Mouse (Mus musculus): ENCODE data around the gene Slc39a10. TPM values are rescaled to one million over a fixed set of nuclear protein-coding genes. Genes with fewer than 3 reads are reported as not detected.

Slc39a10 gene
- 11.5 and 12.0 TPM in 2 replicates for polyA plus RNA-seq (2012; rRNA removed)

DNA sequence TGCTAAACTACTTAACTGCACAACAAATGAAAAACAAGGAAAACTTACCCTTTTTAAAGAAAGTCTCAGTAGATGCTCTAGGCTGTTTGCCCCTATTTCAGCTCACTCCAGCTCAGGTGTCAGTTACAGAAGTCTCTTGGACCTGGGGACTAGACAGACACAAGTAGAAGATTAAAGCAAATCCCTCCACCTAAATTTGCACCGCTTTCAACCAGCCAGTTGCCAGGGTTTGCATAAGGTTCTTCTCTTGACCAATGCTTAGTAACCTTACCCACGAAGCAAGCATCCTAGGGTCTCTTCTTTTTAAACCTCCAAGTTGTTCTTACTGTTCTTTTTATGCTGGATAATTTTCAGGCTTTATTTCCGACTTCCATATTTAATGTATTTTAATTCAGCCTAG, at the start of gene Slc39a10:
Slc39a10 (minus strand) TSS at position 101 of the 400 bp plus-strand sequence.

